Mouse (Mus musculus): ENCODE data around the gene Snd1.
"Not testable (repeated sequence)": the region's sequence is repeated elsewhere in the genome, so short reads cannot be mapped to it uniquely, and the experiment has no call there.

The Snd1 gene

DNA sequence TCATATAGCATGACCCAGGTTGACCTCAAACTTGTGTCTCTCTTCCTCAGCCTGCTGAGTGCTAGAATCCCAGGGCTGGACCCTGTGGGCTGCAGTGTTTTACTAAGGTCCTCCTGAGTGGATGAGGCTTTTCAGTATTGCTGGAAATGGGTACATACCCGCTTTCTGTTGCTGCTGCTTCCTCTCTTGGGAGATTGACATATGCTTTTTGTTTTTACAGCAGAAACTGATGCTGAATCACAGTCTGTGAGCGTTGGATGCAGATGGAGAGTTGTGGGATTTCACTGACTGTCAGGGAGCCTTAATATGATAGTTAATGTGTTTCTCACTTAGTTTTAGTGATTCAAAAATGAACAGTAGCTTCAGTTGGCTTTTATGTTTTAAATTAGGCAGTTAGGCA lies 11.5 kb downstream of the Snd1 start:
- DNase-seq = no peak

DNA sequence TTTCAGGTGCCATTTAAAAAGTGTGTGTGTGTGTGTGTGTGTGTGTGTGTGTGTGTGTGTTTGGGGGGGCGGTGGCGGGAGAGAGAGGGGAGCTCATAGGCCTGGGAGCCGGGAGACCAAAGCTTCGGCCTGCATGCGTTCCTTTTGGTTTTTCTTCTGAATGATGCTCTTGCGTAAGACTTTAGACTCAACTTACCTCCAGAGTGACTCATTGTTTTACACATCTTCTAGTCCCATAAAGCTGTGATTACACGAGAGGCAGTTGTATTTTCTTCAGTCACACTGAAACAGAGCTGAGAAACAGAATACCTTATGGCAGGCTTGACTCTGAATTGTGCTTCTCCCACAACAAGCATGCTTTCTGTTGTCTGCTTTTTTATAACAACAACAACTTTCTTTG lies 12.0 kb downstream of the Snd1 start:
- DNase-seq = no peak

DNA sequence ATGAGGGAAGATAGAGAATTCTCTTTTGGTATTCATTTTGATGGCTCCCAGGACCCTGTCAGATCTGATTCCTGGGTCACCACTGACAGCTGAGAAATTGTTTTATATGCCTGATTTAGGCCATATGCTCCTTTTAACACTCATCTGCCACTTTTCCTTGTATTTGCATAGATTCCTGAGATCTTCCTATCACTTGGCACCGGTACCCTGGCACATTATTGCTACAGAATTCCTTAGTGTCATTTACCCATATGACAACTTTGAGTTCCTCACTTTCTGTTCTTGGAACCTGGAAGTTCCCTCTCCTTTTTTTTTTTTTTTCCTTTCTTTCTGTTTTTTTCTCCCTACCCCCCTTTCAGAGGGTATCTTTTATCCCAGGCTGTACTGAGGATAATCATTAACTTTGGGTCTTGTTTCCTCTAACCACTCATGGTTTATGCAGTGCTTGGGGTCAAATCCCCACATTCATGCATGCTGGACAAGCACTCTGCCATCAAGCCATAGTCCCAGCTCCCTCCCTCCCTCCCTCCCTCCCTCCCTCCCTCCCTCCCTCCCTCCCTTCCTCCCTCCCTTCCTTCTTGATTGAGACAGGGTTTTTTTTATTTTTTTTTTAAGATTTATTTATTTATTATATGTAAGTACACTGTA lies 13.4 kb downstream of the Snd1 start:
- DNase-seq = peak; percentile 28

GRCm38 (mm10) chr6:28490612-28491011 lies 15.7 kb downstream of the Snd1 start:
- DNase-seq = no peak

DNA sequence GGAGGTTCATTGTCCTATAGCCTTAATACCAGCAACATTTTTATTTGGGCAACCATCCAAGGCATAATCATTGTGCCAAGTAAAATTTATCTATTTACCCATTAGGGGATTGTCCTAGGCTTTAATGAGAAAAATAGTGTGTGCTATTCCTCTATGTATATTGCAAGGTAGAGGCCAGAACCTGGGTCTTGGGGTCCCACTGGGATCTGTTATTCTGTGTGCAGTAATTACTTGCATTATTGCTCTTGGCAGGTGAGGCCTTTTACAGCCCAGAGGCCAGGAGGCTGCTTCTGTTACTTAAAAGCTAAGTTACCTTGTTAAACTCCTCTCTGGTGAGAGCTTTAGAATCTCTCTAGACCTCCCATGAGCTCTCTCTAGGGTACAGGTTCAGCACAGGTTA lies 16.3 kb downstream of the Snd1 start:
- no peak for DNase-seq

- DNase-seq = peak; percentile 38
These were observed 22.9 kb downstream of the Snd1 start for GRCm38 (mm10) chr6:28497837-28498236.

DNA sequence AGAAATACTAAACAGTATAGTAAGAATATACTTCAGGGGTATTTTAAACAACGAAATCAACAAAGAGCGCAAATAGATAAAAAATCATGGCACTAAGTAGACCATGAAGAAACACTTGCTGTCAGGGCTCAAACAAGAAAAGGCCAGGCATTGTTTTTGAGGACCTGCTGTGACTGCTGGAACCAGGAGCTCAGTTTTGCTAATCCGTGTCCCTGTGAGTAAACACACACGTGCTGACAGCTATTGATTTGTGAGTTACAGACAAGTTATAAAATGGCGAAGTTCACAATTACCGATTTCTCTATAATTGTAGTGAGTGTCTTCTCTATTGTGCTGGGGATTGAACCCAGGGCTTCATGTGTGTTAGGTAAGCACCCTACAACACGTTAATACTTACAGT lies 27.6 kb downstream of the Snd1 start:
- no peak for DNase-seq

GRCm38 (mm10) chr6:28503148-28503547 lies 28.2 kb downstream of the Snd1 start:
- DNase-seq = no peak

DNA sequence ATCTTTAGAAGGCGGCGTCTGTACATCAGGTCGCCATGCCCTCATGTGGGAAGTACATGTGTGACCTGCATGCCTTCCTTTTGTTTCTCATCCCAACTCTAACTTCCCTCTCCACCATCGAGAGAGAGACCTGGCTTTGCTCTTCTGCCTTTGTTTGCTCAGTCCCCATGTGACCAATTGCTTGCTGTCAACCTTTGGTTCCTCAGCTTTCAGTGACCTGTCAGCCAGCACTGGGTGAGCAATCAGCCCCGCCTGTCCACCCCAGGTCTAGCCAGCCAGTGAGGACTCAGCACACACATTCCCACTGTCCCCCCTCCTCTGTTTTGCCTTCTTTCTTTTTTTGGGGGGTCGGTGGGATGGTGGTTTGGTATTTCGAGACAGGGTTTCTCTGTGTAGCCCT lies 29.7 kb downstream of the Snd1 start:
- no peak for DNase-seq

DNA sequence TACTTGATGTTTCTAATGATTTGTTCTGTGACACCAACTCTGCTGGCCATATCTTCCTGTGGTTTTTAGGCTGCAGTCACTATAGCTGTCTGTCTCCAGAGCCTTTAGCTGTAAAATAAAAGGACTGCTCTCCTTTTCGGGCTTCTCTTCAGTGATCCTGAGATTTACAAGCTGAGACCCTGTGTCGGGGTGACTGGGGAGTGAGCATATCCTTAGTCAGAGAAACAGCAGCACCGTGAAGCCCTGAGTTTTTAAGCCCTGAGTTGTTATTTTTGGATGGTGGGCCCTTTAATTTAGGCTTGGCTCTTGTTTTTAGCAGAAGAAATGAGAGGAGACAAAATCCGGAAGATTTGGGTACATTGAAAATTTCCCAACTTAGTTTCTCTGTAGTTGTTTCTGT lies 32.8 kb downstream of the Snd1 start:
- DNase-seq = no peak

- DNase-seq = no peak
These were observed 39.3 kb downstream of the Snd1 start for GRCm38 (mm10) chr6:28514195-28514594.

- DNase-seq = no peak
These were observed 40.0 kb downstream of the Snd1 start for GRCm38 (mm10) chr6:28514830-28515350.

- no peak for DNase-seq
These were observed 41.7 kb downstream of the Snd1 start for GRCm38 (mm10) chr6:28516618-28517017.

DNA sequence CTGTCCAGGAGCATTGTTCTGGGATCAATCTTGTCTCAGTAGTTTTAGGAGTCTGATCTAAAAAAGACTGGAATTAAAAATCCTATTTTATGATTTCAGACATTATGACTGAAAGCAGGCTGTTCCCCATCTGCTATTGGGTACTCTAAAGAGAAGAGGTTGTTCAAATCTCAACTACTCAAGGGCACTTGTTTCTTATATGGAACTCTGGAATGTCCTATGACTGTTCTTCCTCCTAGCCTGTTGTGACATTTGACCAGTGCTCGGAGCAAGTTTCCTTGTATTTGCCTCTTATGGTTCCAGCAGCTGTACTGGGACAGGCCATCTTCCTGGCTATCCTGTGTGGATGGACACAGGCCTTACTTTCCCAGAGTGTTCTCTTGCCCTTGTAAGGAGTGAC lies 42.1 kb downstream of the Snd1 start:
- DNase-seq = no peak

GRCm38 (mm10) chr6:28519426-28519825 lies 44.5 kb downstream of the Snd1 start:
- no peak for DNase-seq

DNA sequence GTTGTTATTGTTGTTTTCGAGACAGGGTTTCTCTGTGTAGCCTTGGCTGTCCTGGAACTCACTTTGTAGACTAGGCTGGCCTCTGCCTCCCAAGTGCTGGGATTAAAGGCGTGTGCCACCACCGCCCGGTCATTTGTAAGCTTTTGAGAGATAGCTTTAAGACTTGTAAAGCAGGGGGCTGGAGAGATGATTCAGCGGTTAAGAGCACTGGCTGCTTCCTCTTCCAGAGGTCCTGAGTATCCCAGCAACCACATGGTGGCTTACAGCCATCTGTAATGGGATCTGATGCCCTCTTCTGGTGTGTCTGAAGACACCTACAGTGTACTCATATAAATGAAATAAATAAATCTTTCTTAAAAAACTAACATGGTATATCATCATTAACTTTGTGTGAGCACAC lies 45.8 kb downstream of the Snd1 start:
- not testable (repeated sequence) for DNase-seq

DNA sequence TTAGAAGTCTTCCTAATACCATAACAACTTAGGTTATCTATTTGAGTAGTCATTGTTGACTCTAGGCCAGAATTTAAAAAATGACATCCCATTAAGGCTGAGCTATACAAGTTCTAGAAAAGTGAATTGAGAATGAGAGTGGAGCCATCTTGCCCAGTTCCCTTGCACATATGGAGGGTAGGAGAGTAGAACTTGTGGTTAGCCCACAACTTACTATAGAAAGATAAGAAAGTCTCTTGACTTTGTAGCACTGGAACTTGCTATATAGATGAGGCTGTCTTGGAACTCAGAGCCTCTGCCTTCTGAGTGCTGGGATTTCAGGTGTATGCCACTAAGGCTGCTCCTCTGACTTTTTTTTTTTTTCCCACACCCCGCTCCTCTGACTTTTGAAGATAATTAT lies 46.5 kb downstream of the Snd1 start:
- DNase-seq = no peak

GRCm38 (mm10) chr6:28525589-28525988 lies 50.6 kb downstream of the Snd1 start:
- DNase-seq = no peak

- DNase-seq = no peak
These were observed 52.5 kb downstream of the Snd1 start for GRCm38 (mm10) chr6:28527459-28527858.

DNA sequence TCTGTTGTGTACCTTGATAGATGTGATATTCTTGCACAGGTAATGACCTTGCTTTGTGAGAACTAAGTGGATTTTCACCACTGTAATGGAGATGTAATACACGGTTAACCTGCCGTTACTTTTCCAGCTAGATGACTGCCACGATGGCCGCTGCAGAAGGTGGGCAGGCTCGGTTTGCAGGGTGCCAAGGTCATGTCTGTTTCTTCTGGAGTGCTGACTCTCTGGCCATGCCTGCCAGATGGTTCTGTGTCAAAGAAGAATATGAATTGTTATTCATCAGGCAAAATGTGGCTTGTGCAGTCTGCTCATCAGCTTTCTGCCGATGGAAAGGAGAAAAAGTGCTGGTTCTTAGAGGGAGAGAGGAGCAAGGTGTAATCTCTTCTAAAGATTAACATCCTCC lies 53.3 kb downstream of the Snd1 start:
- no peak for DNase-seq

DNA sequence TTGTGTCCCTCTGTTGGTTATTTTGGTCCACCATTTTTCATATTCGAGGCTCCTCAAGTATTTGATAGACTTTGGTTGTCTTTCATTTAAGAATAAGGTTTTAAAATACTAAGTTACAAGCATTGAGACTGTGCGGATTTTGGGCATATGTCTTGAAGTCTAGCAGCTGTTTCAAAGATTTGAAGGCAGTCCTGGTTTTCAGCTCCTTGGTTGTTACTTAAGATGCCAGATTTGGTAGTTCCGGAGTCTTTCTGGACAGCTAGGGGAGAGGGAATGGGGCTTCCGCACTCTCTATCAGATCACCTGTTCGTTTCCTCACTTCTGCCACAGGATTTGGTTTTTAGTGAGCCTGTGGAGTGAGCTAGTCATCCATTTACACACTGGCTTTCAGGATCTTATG lies 61.5 kb downstream of the Snd1 start:
- no peak for DNase-seq

DNA sequence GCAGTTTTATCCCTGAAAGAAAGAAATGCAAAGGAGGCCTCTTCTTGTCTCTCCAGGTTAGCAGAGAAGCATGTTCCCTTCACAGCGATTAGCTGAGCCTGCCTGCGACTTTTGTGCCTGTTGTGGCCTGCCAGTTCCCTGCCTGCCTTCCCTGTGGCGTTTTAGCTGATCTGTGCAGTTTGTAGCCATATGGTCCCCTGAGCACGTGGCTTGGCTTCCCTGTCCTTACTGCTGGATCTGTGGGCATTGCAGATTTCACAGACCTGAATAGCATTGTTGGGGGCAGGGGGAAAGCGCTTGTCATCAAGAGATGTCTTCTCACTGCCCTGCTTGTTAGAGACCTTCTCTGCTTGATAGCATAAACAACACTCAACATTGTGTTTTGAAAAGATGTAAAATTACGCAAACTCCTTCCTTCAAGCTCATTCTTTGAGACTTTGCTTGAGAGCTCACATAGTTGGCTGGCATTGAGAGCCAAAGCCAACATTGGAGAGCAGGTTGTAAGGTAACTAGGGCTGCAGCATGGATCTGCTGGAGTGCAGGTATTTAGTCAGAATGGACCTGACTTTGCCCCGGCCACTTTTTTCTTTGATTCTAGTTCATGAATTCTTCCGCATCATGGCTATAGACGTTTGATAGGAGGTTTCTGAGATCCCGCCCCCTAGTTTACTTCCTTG lies 63.0 kb downstream of the Snd1 start:
- DNase-seq = peak; percentile 9

- DNase-seq = no peak
These were observed 67.4 kb downstream of the Snd1 start for GRCm38 (mm10) chr6:28542298-28542701.

DNA sequence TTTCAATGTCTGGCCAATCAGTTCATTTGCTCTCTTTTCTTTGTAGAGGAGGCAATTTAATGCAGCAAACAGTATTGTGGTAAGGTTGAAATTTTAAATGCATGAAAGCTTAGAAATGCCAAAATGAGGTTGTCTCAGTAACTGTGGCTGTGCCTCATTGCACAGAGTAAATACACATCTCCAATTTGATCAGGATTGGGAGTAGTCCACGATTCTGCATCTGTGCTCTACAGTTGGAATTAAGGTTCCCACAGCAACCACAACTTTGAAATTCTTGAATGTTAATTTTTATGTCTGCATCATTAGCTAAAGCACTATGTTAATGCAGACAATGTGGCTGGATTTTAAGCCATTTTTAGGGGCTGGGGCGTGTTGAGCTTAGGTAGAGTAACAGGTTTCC lies 72.0 kb downstream of the Snd1 start:
- DNase-seq = no peak

GRCm38 (mm10) chr6:28549374-28549773 lies 74.4 kb downstream of the Snd1 start:
- DNase-seq = no peak
